Mouse (Mus musculus) E14TG2a.4 (cell line): Measurements from ENCODE around the gene Sgf29.
A peak's percentile ranks its signal among the peaks of the same experiment; 100 is the strongest.
"Not testable (repeated sequence)": the region's sequence is repeated elsewhere in the genome, so short reads cannot be mapped to it uniquely, and the experiment has no call there.

Experiments
- H3K27me3 ChIP-seq: 2 replicates; pipeline ENCODE4 v1.6.1; 2014; ENCODE audit warnings: low read length, control low read depth; ENCODE audit not compliant: insufficient read depth
- H3K36me3 ChIP-seq: 2 replicates; pipeline ENCODE4 v1.6.1; 2014; ENCODE audit warnings: low read length, control low read depth; ENCODE audit not compliant: insufficient read depth
- H3K4me1 ChIP-seq: replicated peaks from 2 replicates; pipeline ENCODE4 v1.6.1; 2014; ENCODE audit warnings: low read depth, low read length, control low read depth
- H3K4me3 ChIP-seq: replicated peaks from 2 replicates; pipeline ENCODE4 v1.5.1; 2014; ENCODE audit warnings: mild to moderate bottlenecking, low read length
- H3K9me3 ChIP-seq: 2 replicates; pipeline ENCODE4 v1.6.1; 2014; ENCODE audit warnings: low read length, control low read depth
- CTCF ChIP-seq: conservative IDR thresholded peaks from 2 replicates; pipeline ENCODE4 v1.5.1; 2014; ENCODE audit warnings: low read length
- NANOG ChIP-seq: IDR thresholded peaks from 2 replicates; pipeline ENCODE4 v1.6.1; 2014; ENCODE audit warnings: borderline replicate concordance, low read length, mixed read lengths
- POU5F1 ChIP-seq: IDR thresholded peaks from 2 replicates; pipeline ENCODE4 v1.6.1; 2014; ENCODE audit warnings: low read length, borderline replicate concordance

Sgf29 gene

GRCm38 (mm10) chr7:126632478-126632877, 16.6 kb upstream of the Sgf29 start:
- H3K4me1 ChIP-seq: peaks cover 50% of the 10 kb centered on the region
- no peaks in the 10 kb centered on the region for H3K9me3 ChIP-seq
- H3K27me3 ChIP-seq: no peaks in the 10 kb centered on the region
- H3K36me3 ChIP-seq: no peaks in the 10 kb centered on the region
- TF ChIP-seq CTCF: no peak
- TF ChIP-seq NANOG: no peak
- no peak for TF ChIP-seq POU5F1
- H3K4me3 ChIP-seq: no peak overlapping the region

GRCm38 (mm10) chr7:126635375-126635774, 13.7 kb upstream of the Sgf29 start:
- Histone ChIP-seq H3K27me3 (no peaks in the 10 kb centered on the region), H3K36me3 (no peaks in the 10 kb centered on the region), H3K4me1 (peaks cover 38% of the 10 kb centered on the region), H3K4me3 (no peak overlapping the region), H3K9me3 (no peaks in the 10 kb centered on the region)
- TF ChIP-seq POU5F1 (no peak), NANOG (no peak), CTCF (no peak)

- TF ChIP-seq CTCF (peak; percentile 75), NANOG (no peak)
- H3K4me1 ChIP-seq: peaks cover 38% of the 10 kb centered on the region
These were observed 12.2 kb upstream of the Sgf29 start for GRCm38 (mm10) chr7:126636733-126637520.

GRCm38 (mm10) chr7:126642545-126643243, 6.4 kb upstream of the Sgf29 start:
- H3K4me1 ChIP-seq: peaks cover 37% of the 10 kb centered on the region
- TF ChIP-seq CTCF (no peak; the same call in 1 of the 2 replicates), NANOG (no peak), POU5F1 (no peak)
- H3K36me3 ChIP-seq: no peaks in the 10 kb centered on the region
- no peak overlapping the region for H3K4me3 ChIP-seq
- no peaks in the 10 kb centered on the region for H3K9me3 ChIP-seq
- no peaks in the 10 kb centered on the region for H3K27me3 ChIP-seq

More at GRCm38 (mm10) chr7:126636733-126637520, 12.2 kb upstream of the Sgf29 start:
- no peaks in the 10 kb centered on the region for H3K36me3 ChIP-seq
- no peaks in the 10 kb centered on the region for H3K9me3 ChIP-seq
- H3K27me3 ChIP-seq: no peaks in the 10 kb centered on the region
- H3K4me3 ChIP-seq: no peak overlapping the region

GRCm38 (mm10) chr7:126643244-126643617, 5.9 kb upstream of the Sgf29 start:
- H3K27me3 ChIP-seq, H3K9me3 ChIP-seq, H3K4me3 ChIP-seq, H3K36me3 ChIP-seq: not testable (repeated sequence)
- H3K4me1 ChIP-seq: peaks cover 37% of the 10 kb centered on the region
- peak; percentile 48 for TF ChIP-seq CTCF

GRCm38 (mm10) chr7:126644345-126644744, 4.8 kb upstream of the Sgf29 start:
- Histone ChIP-seq H3K4me1 (peaks cover 43% of the 10 kb centered on the region), H3K9me3 (no peaks in the 10 kb centered on the region), H3K4me3 (no peak overlapping the region), H3K36me3 (no peaks in the 10 kb centered on the region), H3K27me3 (no peaks in the 10 kb centered on the region)
- no peak for TF ChIP-seq NANOG
- no peak for TF ChIP-seq POU5F1
- TF ChIP-seq CTCF: no peak

GRCm38 (mm10) chr7:126644914-126645313, 4.2 kb upstream of the Sgf29 start:
- peaks cover 47% of the 10 kb centered on the region for H3K4me1 ChIP-seq
- no peaks in the 10 kb centered on the region for H3K36me3 ChIP-seq
- H3K27me3 ChIP-seq: no peaks in the 10 kb centered on the region
- H3K4me3 ChIP-seq: no peak overlapping the region
- TF ChIP-seq CTCF (no peak), NANOG (no peak), POU5F1 (no peak)
- no peaks in the 10 kb centered on the region for H3K9me3 ChIP-seq

GRCm38 (mm10) chr7:126645708-126646107, 3.4 kb upstream of the Sgf29 start:
- Histone ChIP-seq H3K4me1 (peaks cover 53% of the 10 kb centered on the region), H3K4me3 (no peak overlapping the region), H3K9me3 (no peaks in the 10 kb centered on the region), H3K36me3 (0 out of 2 replicates have a peak, but pooled peaks cover under 1% of the 10 kb centered on the region), H3K27me3 (no peaks in the 10 kb centered on the region)
- no peak for TF ChIP-seq NANOG
- no peak for TF ChIP-seq CTCF
- no peak for TF ChIP-seq POU5F1

- H3K9me3 ChIP-seq: no peaks in the 10 kb centered on the region
- H3K4me1 ChIP-seq: peaks cover 47% of the 10 kb centered on the region
- H3K4me3 ChIP-seq: peak overlapping the region; percentile 88
- TF ChIP-seq NANOG (no peak), POU5F1 (no peak), CTCF (peak; percentile 78)
- no peaks in the 10 kb centered on the region for H3K27me3 ChIP-seq
- H3K36me3 ChIP-seq: 0 out of 2 replicates have a peak, but pooled peaks cover 4% of the 10 kb centered on the region
These were observed 623 bp upstream of the Sgf29 start for GRCm38 (mm10) chr7:126648486-126648885.
